Mouse (Mus musculus) small intestine, adult 2 months (tissue): ENCODE results near the gene Shmt2. TPM values are rescaled to one million over a fixed set of nuclear protein-coding genes. Genes with fewer than 3 reads are reported as not detected.

Experiments used
- H3K27ac ChIP-seq: fragments of 200-500 bp; 2 replicates; pipeline ENCODE4 v1.5.1; 2012; ENCODE audit warnings: low read depth, low read length, control low read depth, inconsistent platforms; ENCODE audit not compliant: insufficient read depth
- H3K27me3 ChIP-seq: fragments of 200-500 bp; 2 replicates; pipeline ENCODE4 v1.6.1; 2012; ENCODE audit warnings: mild to moderate bottlenecking, moderate library complexity, low read length, inconsistent platforms; ENCODE audit not compliant: control insufficient read depth, insufficient read depth
- H3K36me3 ChIP-seq: fragments of 200-500 bp; 2 replicates; pipeline ENCODE4 v1.6.1; 2012; ENCODE audit warnings: mild to moderate bottlenecking, low read length, control low read depth, inconsistent platforms; ENCODE audit not compliant: control insufficient read depth, insufficient read depth
- H3K4me1 ChIP-seq: fragments of 200-500 bp; 2 replicates; pipeline ENCODE4 v1.6.1; 2012; ENCODE audit warnings: low read length, inconsistent platforms, mixed read lengths; ENCODE audit not compliant: control insufficient read depth, insufficient read depth, insufficient read length
- H3K4me3 ChIP-seq: fragments of 200-500 bp; 2 replicates; pipeline ENCODE4 v1.5.1; 2012; ENCODE audit warnings: low read depth, mild to moderate bottlenecking, control low read depth, inconsistent platforms, low read length, moderate library complexity
- CTCF ChIP-seq: fragments of 200-500 bp; IDR thresholded peaks from 2 replicates; pipeline ENCODE4 v1.5.1; 2012; ENCODE audit warnings: low read depth, mild to moderate bottlenecking, control low read depth, inconsistent platforms, low read length, moderate library complexity, mixed read lengths; ENCODE audit not compliant: insufficient replicate concordance, insufficient read length; ENCODE audit errors: extremely low read depth
- POLR2A ChIP-seq: fragments of 200-500 bp; IDR thresholded peaks from 2 replicates; pipeline ENCODE4 v1.6.1; 2012; ENCODE audit warnings: low read depth, mild to moderate bottlenecking, control low read depth, inconsistent platforms, low read length, moderate library complexity
- WGBS: fragments of 180-500 bp; shearing (Covaris S2); methylation state at CpG from one replicate; pipeline ENCODE4 v1.1.7; 2018; 5-methylcytosine and 5-hydroxymethylcytosine counted together
- polyA plus RNA-seq: library from polyadenylated mRNA; depleted of rRNA; stranded (reverse); fragments of >200 nt; gene quantifications from 2 replicates; pipeline ENCODE4 v1.2.3, GENCODE M21; 2012

Gene Shmt2
- polyA plus RNA-seq, 1 experiment, result 49.6 TPM

- Histone ChIP-seq H3K27ac (no peak overlapping the region), H3K4me3 (no peak overlapping the region), H3K36me3 (peaks cover 67% of the 10 kb centered on the region), H3K27me3 (no peaks in the 10 kb centered on the region), H3K4me1 (peaks cover 2% of the 10 kb centered on the region; the same call in 1 of the 2 replicates)
- WGBS, result 75% methylated on average over 6 of the region's 6 CpGs
- no peak for TF ChIP-seq CTCF
These were observed 20.5 kb upstream of the Shmt2 start for GRCm38 (mm10) chr10:127542720-127543119.

- WGBS, result 87% methylated on average over 13 of the region's 13 CpGs
- Histone ChIP-seq H3K4me3 (no peak overlapping the region), H3K4me1 (peaks cover 2% of the 10 kb centered on the region; the same call in 1 of the 2 replicates), H3K27me3 (no peaks in the 10 kb centered on the region), H3K36me3 (peaks cover 64% of the 10 kb centered on the region), H3K27ac (no peak overlapping the region)
- TF ChIP-seq CTCF (no peak), POLR2A (no peak)
These were observed 19.8 kb upstream of the Shmt2 start for GRCm38 (mm10) chr10:127542084-127542483.

GRCm38 (mm10) chr10:127541510-127541909 is 19.3 kb upstream of the Shmt2 start:
- Histone ChIP-seq H3K27me3 (peaks cover 2% of the 10 kb centered on the region; the same call in 1 of the 2 replicates), H3K4me3 (no peak overlapping the region), H3K27ac (no peak overlapping the region), H3K36me3 (peaks cover 59% of the 10 kb centered on the region), H3K4me1 (peaks cover 2% of the 10 kb centered on the region; the same call in 1 of the 2 replicates)
- TF ChIP-seq CTCF, result no peak
- TF ChIP-seq POLR2A, result no peak
- WGBS, result 86% methylated on average over 8 of the region's 8 CpGs

- peaks cover 12% of the 10 kb centered on the region for H3K4me1 ChIP-seq
- TF ChIP-seq POLR2A, result no peak
- peak; percentile 92 for TF ChIP-seq CTCF
- WGBS, result 34% methylated on average over 7 of the region's 7 CpGs
- peaks cover 31% of the 10 kb centered on the region for H3K36me3 ChIP-seq
- peaks cover 26% of the 10 kb centered on the region for H3K27me3 ChIP-seq
- no peak overlapping the region for H3K4me3 ChIP-seq
- H3K27ac ChIP-seq, result no peak overlapping the region
These were observed 15.8 kb upstream of the Shmt2 start for GRCm38 (mm10) chr10:127537854-127538583.

- Histone ChIP-seq H3K27me3 (peaks cover 38% of the 10 kb centered on the region), H3K4me3 (no peak overlapping the region), H3K36me3 (peaks cover 21% of the 10 kb centered on the region), H3K27ac (no peak overlapping the region), H3K4me1 (peaks cover 12% of the 10 kb centered on the region)
- TF ChIP-seq CTCF (peak; percentile 65; the same call in 1 of the 2 replicates), POLR2A (no peak)
- 13% methylated on average over 8 of the region's 8 CpGs for WGBS
These were observed 14.5 kb upstream of the Shmt2 start for GRCm38 (mm10) chr10:127536586-127537314.

GRCm38 (mm10) chr10:127534929-127535384 is 12.7 kb upstream of the Shmt2 start:
- H3K4me3 ChIP-seq, result peak overlapping the region; percentile 39
- peaks cover 56% of the 10 kb centered on the region for H3K27me3 ChIP-seq
- peaks cover 12% of the 10 kb centered on the region for H3K4me1 ChIP-seq
- no peak overlapping the region for H3K27ac ChIP-seq
- H3K36me3 ChIP-seq, result peaks cover 9% of the 10 kb centered on the region
- WGBS, result 3% methylated on average over 30 of the region's 30 CpGs
- TF ChIP-seq CTCF, result no peak
- TF ChIP-seq POLR2A, result no peak
